Mouse (Mus musculus): ENCODE results near the gene Plac1.
"Not testable (repeated sequence)": the region's sequence is repeated elsewhere in the genome, so short reads cannot be mapped to it uniquely, and the experiment has no call there.

GRCm38 (mm10) chrX:53271628-53272027 is 31.7 kb upstream of the Plac1 start:
- TF ChIP-seq CTCF (IDR thresholded peaks at IDR 0.05; ENCODE audit: control insufficient read depth, insufficient read depth, low read length); POLR2A (IDR thresholded peaks at IDR 0.05; ENCODE audit: borderline replicate concordance, control insufficient read depth, low read depth, low read length): not testable (repeated sequence)
